Mouse (Mus musculus): ENCODE measurements around the gene Kctd12.

GRCm38 (mm10) chr14:102989866-102990265 lies 7.4 kb upstream of the Kctd12 start:
- no peak for TF ChIP-seq POLR2A (IDR thresholded peaks at IDR 0.05; ENCODE audit: extremely low read depth, insufficient read depth, low read length)
- TF ChIP-seq CTCF (IDR thresholded peaks at IDR 0.05; ENCODE audit: low read depth, low read length), result no peak

Data from liver, adult 2 months (tissue).